Mouse (Mus musculus): ENCODE measurements at regions not wholly inside any gene's neighbourhood (a gene's known extent, or its start where the extent isn't known, plus 50 kb on each side); places are given as distances from the start of the nearest gene placed in this dataset.
A peak's percentile ranks its signal among the peaks of the same experiment; 100 is the strongest.

- no peak for DNase-seq
Observed at GRCm38 (mm10) chr12:71743345-71743744, 87.5 kb upstream of the Daam1 start.

- no peak for DNase-seq
Observed at GRCm38 (mm10) chr12:71746011-71746410, 84.9 kb upstream of the Daam1 start.

GRCm38 (mm10) chr12:71747386-71747785 is 83.5 kb upstream of the Daam1 start:
- no peak for DNase-seq

- DNase-seq, result peak; percentile 24
Observed at GRCm38 (mm10) chr12:71747831-71748368, 83.0 kb upstream of the Daam1 start.

GRCm38 (mm10) chr12:71748731-71749130 is 82.1 kb upstream of the Daam1 start:
- peak; percentile 42 for DNase-seq

- no peak for DNase-seq
Observed at GRCm38 (mm10) chr12:71749668-71750067, 81.2 kb upstream of the Daam1 start.

GRCm38 (mm10) chr12:71752741-71753260 is 78.1 kb upstream of the Daam1 start:
- DNase-seq, result no peak

- DNase-seq, result no peak
Observed at GRCm38 (mm10) chr12:71753276-71753675, 77.6 kb upstream of the Daam1 start.

- no peak for DNase-seq
Observed at GRCm38 (mm10) chr12:71763194-71763593, 67.7 kb upstream of the Daam1 start.

GRCm38 (mm10) chr12:71766086-71766485 is 64.8 kb upstream of the Daam1 start:
- no peak for DNase-seq

- no peak for DNase-seq
Observed at GRCm38 (mm10) chr12:71766636-71767035, 64.2 kb upstream of the Daam1 start.

GRCm38 (mm10) chr12:71767896-71768295 is 63.0 kb upstream of the Daam1 start:
- no peak for DNase-seq

GRCm38 (mm10) chr12:71768471-71768870 is 62.4 kb upstream of the Daam1 start:
- DNase-seq, result peak; percentile 89

- DNase-seq, result no peak
Observed at GRCm38 (mm10) chr12:71768890-71769289, 62.0 kb upstream of the Daam1 start.

- no peak for DNase-seq
Observed at GRCm38 (mm10) chr12:71769302-71769701, 61.6 kb upstream of the Daam1 start.

GRCm38 (mm10) chr12:71773891-71774290 is 57.0 kb upstream of the Daam1 start:
- DNase-seq, result no peak

- no peak for DNase-seq
Observed at GRCm38 (mm10) chr12:71775126-71775525, 55.8 kb upstream of the Daam1 start.

- DNase-seq, result peak; percentile 29
Observed at GRCm38 (mm10) chr12:71778137-71778536, 52.7 kb upstream of the Daam1 start.

GRCm38 (mm10) chr12:71778948-71779347 is 51.9 kb upstream of the Daam1 start:
- DNase-seq, result no peak

- no peak for DNase-seq
Observed at GRCm38 (mm10) chr12:71779418-71779817, 51.5 kb upstream of the Daam1 start.

Data from lung, postnatal 14 days (tissue).